Mouse (Mus musculus) c-Kit-positive CD71-negative TER-119-negative erythroid progenitor cells, embryonic 14.5 days (primary cell): Measurements from ENCODE around the gene Sez6l2.

Source experiments
- DNase-seq: peaks from one replicate; pipeline ENCODE4 v3.0.0-alpha.2; 2013; ENCODE audit warnings: low read depth

The Sez6l2 gene

DNA sequence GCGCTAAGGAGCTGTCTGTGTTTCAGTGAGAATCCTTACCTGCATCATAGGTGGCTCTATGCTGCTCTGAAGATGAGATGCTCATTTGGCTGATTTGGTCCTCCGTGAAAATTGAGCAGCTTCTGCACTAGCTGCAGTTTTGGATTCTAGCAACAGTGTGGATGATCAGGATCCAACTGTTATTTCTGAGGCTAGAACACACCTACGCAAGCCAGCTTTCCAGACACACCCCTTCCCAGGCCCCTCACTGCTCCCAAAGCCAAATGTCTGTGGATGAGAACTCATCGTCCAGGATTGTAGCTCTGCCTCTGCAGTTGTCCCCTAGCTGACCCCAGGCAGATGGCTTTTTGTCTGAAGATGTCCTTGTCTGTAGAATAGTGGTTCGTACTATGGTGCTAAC is 10.7 kb downstream of the Sez6l2 start:
- no peak for DNase-seq

DNA sequence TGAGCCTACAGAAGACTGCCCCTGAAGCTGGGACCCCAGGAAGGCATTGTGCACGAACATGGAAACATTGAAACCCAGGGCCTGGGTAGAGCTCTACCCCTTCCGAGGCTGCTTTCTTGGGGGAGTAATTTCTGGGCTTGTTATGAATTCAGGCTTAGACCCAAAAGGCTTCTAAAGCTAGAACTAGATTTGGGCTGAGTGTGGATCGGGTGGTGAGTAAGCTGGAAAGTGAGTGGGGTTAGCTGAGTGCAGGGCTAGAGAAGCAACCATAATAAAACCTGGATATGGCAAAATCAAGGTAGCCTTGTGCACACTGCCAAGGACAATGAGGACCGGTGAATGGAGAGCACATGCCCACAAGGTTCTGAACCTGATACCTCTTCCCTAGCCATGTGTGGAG is 11.6 kb downstream of the Sez6l2 start:
- no peak for DNase-seq

GRCm38 (mm10) chr7:126963548-126964286 is 13.4 kb downstream of the Sez6l2 start:
- no peak for DNase-seq

DNA sequence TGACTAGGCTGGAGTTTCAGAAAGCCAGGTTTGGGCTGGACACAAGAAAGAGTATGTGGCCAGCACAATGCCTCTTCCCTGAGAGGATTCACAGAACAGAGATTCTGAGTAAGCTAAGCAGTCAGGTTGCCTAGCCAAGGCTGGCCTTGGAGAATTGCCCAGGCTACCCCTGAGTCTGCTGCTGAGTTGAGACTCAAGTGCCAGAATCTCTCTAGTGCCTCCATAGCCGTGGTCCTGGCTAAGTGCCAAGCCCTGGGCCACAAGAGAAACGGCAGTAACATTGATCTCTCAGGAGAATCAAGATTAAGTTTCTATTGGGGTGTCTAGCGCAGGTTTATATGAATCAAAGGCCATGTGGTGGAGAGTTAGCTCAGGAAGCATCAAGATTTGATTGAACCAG is 15.2 kb downstream of the Sez6l2 start:
- DNase-seq: no peak

GRCm38 (mm10) chr7:126967361-126967760 is 17.0 kb downstream of the Sez6l2 start:
- no peak for DNase-seq

- DNase-seq: no peak
These were observed 25.1 kb downstream of the Sez6l2 start for GRCm38 (mm10) chr7:126975493-126975892.

DNA sequence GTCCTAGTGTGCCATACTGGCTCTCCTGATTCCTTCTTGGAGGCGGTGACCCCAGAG is 25.4 kb downstream of the Sez6l2 start, which contains the start of gene Cdipt:
Gene Cdipt (plus strand): TSS at position 22 of the 57 bp plus-strand sequence.
- no peak for DNase-seq

DNA sequence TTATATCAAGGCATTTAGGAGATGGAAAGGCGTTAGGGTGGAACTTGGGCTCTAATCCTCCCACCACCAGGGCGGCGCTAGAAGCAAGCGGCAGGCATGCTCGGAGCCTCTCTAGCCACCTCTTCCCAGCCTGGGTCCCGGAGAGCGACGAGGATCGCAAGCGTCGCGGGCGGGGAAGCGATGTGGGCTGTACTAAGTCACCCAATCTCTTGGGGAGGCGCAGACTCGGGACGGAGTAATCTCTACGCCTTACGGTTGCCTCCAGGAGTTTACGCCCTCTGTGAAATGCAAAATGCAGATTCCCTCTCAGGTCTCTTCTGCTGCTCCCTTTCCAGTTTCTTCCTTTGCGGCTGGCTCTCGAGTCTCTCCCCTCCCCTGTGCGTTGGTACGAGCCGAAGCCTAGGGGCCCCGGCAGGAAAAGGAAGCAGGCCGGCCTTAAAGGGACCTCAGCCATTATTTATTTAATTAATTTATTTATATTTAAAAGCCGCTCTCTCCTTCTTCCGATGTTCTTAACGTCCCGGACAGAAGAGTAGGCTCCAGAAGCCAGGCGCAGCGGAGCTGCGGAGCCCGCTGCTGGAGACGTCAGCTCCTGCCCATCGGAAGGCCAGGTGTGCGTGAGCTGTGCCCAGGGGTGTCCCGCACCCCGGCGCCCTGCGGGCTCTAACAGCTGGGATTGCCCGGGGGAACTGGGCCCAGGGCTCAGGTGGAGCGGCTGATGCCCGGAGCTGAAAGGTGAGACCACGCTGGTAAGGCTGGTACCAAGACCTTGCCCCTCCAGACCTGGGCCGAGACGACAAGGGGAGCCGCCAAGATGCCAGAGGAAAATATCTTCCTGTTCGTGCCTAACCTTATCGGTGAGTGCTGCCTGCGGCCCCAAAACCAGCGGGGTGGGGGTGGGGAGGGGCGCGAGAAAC is 25.8 kb downstream of the Sez6l2 start, which contains the start of gene Cdiptos:
Gene Cdiptos (minus strand): TSS at position 149 of the 917 bp plus-strand sequence.
- DNase-seq: peak; percentile 98

DNA sequence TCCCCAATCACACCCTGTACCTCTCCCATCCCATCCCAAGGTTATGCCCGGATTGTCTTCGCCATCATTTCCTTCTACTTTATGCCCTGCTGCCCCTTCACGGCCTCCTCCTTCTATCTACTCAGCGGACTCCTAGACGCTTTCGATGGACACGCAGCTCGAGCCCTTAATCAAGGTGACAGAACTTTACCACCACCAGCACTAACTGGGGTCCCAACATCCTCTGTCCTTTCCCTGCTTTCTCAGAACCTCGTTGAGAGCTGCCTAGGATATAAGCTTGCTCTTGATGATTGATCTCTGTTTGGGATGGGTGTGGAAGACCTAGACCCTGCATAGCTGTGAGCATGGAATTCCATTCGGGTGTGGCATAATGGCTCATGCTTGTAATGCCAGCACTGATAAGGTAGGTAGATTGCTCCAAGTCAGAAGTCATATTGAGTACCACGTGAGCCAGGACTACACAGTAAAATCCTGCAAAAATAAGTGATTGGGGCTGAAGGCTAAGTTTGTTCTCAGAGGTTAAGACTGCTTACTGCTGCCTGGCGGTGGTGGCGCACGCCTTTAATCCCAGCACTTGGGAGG is 26.6 kb downstream of the Sez6l2 start:
- DNase-seq: no peak

- DNase-seq: no peak
These were observed 28.5 kb downstream of the Sez6l2 start for GRCm38 (mm10) chr7:126978841-126979240.

DNA sequence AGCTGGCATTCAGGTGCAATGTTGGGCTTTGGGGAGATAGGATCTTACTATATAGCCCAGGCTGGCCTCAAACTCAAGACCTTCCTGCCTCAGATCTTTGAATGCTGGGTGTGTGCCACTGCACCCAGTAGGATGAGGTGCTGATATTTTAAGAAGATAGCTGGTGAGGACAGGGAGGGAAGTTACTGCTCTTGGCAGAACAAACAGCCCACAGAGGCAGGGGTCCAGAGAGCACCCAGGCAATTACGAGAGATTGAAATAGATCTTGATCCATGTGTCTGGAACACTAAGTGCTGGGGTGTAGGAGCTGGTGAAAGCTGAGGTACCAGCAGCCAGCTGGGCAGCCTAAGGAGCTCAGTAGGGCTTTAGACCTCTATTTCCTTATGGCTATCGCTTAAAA is 31.2 kb downstream of the Sez6l2 start:
- DNase-seq: no peak

- DNase-seq: no peak
These were observed 31.7 kb downstream of the Sez6l2 start for GRCm38 (mm10) chr7:126982054-126982453.

DNA sequence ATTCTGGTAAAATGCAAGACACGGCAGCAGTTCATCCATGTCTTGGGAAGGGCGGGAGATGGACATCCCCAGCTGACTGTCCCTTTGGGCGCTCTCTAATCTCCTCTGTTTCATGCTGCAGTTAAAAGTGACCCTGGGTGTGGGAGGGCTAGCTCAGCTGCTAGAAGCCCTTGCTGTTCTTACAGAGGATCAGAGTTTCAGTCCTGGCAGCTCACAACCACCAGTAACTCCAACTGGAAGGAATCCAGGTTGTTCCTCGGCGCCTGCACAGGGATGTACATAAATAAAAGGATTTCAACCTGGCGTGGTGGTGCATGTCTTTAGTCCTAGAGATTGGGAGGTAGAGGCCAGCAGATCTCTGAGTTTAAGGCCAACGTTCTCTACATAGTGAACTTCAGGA is 32.8 kb downstream of the Sez6l2 start:
- no peak for DNase-seq

GRCm38 (mm10) chr7:126984667-126985444 is 34.5 kb downstream of the Sez6l2 start:
- DNase-seq: no peak

DNA sequence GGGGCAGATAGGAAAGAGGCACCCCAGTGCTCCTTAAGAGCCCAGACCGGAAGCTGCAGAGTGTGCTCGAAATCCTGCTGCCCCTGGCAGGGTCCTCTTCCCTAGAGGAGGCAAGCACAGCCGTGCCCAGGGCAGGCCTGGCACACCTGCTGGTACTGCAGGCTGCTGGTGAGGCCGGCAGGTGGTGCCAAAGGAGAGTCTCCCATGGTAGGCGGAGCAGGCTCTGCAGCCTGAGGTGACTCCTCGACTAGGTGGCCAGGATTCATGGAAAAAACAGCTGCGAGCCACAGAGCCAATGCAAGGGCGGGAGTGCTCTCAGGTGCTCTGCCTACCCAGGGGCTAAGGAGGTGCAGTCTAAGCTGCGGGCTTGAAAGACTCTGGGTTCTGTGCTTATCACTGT is 36.0 kb downstream of the Sez6l2 start:
- DNase-seq: no peak

DNA sequence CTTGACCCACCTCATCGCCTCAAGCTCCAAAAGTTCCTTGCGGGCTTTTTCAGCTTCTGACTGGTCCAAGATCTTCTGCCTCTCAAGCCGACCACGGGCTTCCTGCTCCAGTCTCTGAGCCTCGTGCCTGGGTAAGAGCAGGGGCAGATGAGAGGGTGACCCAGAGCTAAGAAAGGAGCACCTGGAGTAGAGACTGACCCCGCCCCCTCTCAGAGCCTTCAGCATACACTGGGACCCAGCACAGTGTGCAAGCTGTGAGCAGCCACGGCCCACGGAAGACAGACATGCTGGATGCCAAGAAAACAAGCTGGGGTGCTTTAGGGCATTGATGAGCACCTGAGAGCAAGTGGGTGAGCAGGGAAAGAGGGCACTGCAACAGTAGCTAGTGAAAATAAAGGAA is 38.5 kb downstream of the Sez6l2 start:
- DNase-seq: no peak

GRCm38 (mm10) chr7:126996449-126996848 is 46.1 kb downstream of the Sez6l2 start:
- DNase-seq: no peak

DNA sequence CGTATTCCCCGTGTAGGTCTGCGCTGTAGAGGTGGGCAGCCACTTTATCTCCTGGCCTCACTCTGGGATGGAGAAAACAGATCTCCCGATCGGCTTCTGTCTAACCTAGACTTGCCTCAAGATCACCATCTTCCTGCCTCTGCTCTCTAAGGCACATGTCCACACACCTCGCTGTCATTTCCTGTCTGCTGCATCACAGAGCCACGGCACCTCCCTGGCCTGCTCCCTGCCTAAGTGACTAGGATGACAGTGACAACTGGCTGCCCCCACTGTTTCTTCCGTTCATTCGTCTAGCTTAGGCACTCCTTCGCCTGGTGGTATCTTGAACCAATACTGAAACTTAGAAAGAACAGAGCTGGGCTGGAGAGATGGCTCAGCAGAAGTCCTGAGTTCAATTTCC is 49.2 kb downstream of the Sez6l2 start:
- DNase-seq: no peak

DNA sequence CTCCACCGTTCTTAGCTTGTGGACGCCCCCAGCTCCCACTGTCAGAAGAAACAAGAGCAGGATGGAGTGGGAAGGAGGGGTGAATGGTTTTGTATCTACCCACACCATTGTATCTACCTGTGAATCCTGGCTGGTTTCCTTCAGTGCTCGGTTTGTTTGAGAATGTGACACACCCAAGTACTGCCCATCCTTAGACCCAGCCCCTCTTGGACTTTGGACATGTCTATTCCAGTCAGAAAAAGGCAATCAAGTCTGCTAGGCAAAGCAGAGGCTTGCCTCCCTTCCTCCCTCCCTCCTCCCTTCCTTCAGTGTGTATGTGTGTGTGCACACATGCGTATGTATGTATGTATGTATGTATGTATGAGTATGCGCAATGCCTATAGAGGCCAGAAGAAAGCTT is 53.3 kb downstream of the Sez6l2 start:
- no peak for DNase-seq

DNA sequence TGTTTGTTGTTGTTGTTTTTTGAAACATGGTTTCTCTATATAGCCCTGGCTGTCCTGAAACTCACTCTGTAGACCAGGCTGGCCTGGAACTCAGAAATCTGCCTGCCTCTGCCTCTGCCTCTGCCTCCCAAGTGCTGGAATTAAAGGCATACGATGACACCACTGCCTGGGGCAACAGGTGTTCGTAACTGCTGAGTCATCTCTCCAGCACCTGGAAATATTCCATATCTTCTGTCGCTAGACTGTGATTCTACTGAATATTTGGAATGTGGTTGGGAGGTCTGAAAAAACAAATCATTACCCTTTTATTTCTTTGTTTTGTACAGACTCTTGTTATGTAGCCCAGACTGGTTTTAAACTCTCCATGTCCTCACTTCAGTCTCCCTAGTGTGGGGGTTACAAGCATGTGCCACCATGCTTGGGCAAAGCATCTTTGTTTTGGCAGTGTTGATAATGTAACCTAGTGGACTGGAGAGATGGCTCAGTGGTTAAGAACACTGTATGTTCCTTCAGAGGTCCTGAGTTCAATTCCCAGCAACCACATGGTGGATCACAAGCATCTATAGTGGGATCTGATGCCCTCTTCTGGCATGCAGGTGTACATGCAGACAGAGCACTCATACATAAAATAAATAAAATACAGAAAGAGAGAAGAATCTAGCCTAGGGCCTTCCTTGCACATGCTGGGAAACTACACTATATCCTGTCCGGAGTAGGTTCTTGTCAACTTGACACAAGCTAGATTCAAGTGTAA is 53.9 kb downstream of the Sez6l2 start:
- no peak for DNase-seq

GRCm38 (mm10) chr7:127007313-127008024 is 57.1 kb downstream of the Sez6l2 start:
- DNase-seq: no peak
